Mouse (Mus musculus): ENCODE measurements around the gene Pold2.

GRCm38 (mm10) chr11:5829327-5829726, 48.8 kb downstream of the Pold2 start:
- no peak for TF ChIP-seq CTCF (IDR thresholded peaks at IDR 0.05; ENCODE audit: low read depth, low read length)
- TF ChIP-seq GATA1 (IDR thresholded peaks at IDR 0.05; ENCODE audit: borderline replicate concordance, low read length) = no peak
- TF ChIP-seq GATA2 (IDR thresholded peaks at IDR 0.05; ENCODE audit: borderline replicate concordance, low read depth, low read length) = no peak
- no peak for TF ChIP-seq POLR2AphosphoS5 (IDR thresholded peaks at IDR 0.05; ENCODE audit: insufficient replicate concordance, low read depth, low read length)
- TF ChIP-seq TAL1 (conservative IDR thresholded peaks at IDR 0.05; ENCODE audit: low read depth, low read length) = no peak

Data from G1E (cell line).